Mouse (Mus musculus): Measurements from ENCODE around the gene Hmga2.

DNA sequence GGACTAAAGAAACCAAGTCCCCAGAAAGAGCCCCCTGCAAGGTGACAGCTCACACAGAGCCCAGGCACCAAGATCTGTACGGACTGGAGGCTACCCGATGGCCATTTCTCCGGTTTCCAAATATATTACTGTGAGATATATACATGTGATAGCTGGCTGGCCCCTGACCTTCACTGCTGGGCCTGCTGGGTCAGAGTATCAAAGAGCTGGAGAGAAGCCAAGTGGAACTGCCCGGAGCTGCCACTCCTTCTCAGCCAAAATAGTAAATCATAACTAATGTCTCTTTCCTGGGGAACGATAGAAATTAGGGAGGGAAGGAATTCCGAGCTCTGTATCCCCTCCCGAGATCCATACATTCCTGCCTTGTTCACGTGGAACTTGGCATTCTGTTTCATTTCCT, 40.0 kb upstream of the Hmga2 start:
- TF ChIP-seq CTCF (IDR thresholded peaks at IDR 0.05; ENCODE audit: extremely low read depth, insufficient read depth, low read length) (no peak), POLR2A (IDR thresholded peaks at IDR 0.05; ENCODE audit: extremely low read depth, insufficient read depth, low read length) (no peak)

All from cortical plate, adult 2 months (tissue).